Mouse (Mus musculus): Measurements from ENCODE around the gene Hhipl2.
A peak's percentile ranks its signal among the peaks of the same experiment; 100 is the strongest.
"Not testable (repeated sequence)": the region's sequence is repeated elsewhere in the genome, so short reads cannot be mapped to it uniquely, and the experiment has no call there.

Gene Hhipl2

DNA sequence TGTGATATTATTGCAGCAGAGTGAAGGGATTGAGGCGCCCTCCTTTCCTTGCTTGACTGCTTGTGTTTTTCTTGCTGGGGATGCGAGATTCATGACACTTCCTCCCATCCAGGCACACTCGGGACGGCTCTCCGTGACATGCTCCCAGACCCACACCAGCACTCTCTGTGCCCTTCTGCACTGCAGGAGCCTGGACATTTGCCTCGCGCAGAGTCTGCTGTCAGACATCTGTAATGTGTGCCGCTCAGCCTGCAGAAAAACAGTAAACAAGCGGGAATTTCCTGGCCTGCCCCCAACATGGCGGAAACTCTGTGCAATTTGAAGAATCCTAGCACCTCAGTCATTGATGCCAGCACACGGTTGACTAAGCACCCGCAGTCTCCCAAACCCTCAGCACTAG, at the start of gene Hhipl2:
TSS of gene Hhipl2 (plus strand) at position 343 of the 400 bp plus-strand sequence.
- no peak for DNase-seq

DNA sequence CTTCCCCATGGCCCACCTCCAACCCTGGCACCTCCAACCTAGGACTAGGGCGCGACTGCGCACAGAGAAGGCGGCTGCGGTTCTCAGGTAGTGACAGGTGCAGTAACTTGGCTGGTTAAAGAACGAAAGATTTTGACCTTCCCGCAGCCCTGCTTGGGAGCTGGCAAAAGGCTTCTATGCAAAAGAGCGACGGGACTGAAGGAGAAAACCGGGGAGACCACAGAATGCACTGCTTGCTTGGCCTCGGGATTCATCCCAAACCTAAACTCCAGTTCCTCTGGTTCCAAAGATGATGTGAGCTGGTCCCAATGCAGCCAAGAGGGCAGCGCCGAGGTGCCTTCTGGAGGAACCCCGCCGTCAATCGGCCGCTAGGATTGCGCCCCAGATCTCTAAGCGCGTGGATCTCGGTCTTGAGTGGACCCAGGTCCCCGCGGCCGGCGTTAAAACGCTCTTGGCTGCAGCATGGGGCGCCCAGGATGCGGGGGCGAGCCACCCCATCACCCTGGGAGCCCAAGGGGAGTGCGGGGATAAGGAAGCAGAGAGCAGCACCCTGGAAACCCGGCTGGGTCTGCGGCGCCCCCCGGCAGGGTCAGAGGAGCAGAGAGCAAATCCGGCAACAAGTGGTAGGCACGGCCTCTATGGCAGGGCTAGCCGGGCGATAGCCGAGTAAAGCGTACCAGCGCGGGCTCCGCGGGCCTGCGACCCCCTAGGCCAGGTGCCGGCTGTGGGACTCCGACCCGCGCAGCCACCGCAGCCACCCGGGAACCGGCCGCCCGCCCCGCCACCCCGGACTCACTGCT, 49.2 kb upstream of the Hhipl2 start:
- DNase-seq = peak; percentile 66

DNA sequence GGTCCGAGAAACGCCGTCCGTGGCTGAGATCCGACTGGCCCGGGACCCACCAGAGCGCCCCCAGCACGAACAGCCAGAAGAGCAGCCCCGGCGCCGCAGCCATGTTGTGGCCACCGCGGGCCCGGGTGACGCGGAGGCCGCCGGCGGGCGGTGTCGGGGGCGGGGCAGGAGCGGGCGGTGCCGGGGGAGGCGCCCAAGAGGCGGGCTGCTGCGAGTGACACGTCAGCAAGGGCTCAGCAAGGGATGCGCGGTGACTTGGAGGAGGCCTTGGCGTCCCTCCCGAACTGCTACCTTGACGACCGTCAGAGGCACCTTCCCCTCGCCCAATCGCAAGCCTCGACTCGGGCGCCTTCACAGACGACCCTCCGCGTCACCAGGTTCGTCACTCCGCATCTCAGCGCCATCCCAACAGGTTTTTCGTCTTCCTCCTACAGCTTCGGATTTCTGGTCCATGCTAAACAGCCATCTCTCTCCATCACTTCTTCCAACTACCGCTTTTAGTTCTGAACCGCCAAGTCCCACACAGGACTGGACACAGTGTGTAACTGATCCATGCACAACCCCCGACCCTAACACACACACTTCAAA, 48.5 kb upstream of the Hhipl2 start, which contains the start of gene Mia3:
TSS of gene Mia3 (minus strand) at position 127 of the 588 bp plus-strand sequence.
- DNase-seq = peak; percentile 98

DNA sequence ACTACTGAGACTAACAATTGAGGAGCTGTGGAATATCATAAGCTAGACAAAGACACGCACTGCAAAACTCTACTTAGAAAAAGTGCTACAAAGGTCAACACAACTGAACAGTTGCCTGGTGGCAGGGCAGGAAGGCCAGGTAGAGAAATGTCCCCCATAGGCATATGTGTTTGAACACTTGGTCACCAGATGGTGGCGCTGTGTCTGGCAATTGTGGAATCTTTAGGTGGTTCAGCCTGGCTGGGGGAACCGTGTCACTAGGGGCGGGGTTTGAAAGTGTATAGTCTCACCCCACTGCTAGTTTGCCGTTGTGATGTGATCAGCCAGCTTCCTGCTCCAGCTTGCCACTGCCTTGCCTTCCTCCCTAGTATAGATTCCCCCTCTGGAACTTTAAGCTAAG, 43.3 kb upstream of the Hhipl2 start:
- no peak for DNase-seq

DNA sequence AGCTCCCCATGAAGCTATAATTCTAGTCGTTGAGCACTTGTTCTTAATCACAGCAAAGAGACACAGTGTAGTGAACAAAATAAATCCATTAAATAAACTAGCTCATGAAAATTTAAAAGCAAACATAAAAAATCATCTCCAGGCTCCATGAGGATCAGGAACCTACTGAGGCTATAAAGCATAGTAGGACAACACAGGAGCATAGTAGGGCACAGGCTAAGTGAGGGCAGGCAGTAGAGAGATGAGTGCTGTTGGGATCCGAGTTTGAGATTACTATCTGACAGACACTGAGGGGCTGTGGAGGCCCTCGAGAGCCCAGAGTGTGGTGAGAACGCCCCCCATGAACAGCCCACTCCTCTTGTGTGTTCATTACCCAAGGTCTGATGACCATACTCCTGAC, 41.0 kb upstream of the Hhipl2 start:
- no peak for DNase-seq

DNA sequence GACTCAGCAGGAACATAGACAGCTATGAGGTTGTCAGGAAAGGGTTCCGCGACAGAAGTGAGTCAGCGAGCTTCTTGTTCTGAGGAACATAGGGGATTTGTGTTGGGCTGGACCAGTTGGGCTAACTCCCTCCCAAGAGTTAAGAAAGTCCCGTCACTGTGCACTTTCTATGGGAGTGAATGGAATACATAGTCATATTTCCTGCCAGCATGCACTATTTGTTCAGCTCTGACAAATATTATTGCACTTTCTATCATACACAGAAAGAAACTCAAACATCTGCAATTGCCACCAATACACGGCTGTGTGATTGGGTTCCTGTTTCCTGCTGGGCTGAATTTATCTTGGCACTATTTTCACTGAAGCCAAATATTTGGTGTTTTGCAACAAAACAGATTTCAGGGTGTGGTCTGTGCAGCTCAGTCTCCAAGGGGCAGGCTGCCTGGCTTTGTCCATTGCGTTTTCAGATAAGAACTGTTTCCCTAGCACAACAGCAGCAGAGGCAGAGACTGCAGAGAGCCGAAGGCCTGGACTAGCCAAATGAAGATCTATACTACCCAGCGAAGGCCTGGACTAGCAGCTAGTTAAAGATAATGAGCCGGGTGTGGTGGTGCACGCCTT, 39.6 kb upstream of the Hhipl2 start:
- no peak for DNase-seq

DNA sequence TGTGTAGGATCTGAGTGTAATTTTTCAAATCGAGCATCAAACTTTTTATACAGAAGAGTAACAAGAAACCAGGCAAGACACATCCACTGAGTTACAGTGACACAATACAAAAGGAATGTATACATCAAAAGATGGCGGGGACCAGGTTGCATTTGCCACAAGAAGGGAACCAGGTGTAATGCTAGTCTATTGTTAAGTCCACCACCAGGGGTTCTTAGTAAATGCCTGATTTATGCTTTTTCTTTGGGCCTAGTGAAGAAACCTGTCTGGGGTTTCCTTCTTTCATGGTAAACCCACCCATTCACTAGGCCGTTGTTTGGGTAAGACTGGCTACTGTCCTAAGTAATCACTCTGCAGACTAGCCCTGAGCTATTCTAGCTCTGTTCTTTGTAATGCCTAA, 38.6 kb upstream of the Hhipl2 start:
- DNase-seq = not testable (repeated sequence)

DNA sequence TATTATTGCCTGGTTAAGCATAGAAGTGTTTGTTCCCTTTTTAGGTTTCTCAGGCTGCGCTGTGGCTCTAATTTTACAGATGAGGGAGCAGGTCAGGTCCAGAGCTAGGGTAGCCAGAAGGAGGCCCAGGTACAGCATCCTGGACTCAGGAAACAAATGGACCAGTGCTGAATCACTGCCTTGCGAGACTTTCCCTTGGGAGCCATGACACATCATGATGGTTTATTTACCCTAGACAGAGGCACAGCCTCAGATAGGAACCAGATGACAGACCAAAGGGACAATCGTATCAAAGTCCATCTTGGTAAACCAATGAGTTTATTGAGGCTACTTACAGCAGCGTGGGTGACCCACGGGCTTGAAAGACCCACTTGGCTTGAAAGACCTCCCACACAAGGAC, 36.2 kb upstream of the Hhipl2 start:
- no peak for DNase-seq

DNA sequence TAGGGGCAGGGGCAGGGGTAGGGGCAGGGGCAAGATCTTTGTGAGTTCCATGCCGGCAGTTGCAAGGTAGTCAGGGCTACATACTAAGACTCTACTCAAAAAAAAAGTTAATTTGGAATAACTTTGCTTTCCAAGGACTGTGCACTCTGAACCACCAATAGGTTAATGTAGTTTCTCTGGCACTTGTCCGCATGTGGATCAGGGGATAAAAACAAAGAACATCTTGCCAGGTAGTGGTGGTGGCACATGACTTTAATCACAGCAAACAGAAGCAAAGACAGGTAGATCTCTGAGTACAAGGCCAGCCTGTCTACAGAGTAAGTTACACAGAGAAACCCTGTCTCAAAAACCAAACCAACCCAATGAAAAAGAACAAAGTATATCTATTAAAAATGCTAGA, 35.4 kb upstream of the Hhipl2 start:
- DNase-seq = no peak

DNA sequence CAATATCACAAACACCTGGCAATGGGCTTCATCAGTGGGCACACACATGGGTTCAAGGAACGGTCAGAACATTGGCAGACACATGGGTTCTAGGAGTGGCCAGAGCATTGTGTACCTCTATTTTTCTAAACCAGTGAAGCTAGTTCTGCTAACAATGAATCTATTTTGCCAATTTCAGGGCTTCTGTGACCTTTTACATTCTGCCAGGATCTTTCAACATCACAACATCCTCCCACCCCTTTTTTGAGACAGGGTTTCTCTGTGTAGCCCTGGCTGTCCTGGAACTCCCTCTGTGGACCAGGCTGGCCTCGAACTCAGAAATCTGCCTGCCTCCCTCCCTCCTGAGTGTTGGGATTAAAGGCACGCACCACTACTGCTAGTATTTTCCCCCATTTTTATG, 30.6 kb upstream of the Hhipl2 start:
- not testable (repeated sequence) for DNase-seq

DNA sequence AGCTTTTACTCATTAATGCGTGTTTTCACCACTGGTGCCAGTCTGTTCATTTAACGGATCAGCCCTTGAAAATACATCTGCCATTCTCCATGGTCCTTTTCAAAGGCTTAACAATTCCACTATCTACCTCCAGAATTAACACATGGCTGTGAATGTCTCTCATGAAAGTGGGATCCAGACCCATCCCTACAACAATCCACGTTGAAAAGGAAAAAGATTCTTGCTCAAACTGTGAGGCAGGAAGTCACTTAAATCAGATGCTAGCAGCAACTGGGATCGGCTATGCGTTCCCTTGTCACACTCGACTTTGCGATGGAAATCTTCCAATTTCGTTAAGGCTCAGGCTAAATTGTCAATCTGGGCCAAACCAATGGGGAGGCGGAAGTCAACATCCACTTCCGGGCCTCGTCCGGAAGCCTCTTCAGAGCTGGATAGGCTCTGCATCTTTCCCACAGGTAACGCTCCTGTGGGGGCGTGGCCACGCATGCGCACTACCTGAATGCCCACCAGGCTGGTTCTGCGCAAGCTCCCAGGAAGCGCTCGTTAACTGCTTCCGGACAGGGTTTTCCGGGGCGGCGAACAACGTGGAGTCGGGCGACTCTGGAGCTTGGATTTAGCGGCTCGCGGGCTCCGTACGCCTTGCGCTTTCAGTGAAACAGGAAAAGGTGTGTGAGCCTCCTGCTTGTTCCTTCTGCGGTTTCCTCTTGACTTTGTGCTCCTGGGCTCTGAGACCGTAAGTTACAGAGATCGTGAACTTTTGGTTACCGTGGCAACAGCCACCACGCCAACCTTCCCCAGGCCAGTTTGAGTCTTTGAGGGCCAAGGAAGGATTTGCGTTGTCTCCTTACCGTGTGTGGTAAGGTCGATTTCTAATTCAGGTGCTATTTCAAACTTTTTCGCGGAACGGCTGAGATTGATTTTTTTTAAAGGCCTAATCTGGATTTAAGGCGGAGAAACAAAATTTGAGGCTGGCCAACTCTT, 29.3 kb upstream of the Hhipl2 start, which contains the start of gene Taf1a:
TSS of gene Taf1a (plus strand) at position 556 of the 981 bp plus-strand sequence.
- DNase-seq = peak; percentile 92

DNA sequence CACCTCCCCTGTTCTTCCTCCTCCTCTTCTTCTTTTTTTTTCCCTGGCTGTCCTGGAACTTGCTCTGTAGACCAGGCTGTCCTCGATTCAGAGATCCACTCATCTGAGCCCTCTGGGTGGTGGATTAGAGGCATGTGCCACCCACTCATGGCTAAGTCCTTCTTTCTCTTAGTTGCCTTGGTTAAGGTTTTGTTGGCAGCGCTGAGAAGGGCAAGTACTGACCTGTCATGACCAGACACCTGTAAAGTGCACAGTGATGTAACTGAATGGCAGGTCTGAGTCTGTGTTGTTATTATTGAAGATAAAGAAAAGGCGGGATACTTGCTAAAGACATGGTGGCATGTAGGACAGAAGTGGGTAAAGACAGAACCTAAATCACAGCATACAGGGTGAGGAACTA, 14.6 kb upstream of the Hhipl2 start:
- no peak for DNase-seq

DNA sequence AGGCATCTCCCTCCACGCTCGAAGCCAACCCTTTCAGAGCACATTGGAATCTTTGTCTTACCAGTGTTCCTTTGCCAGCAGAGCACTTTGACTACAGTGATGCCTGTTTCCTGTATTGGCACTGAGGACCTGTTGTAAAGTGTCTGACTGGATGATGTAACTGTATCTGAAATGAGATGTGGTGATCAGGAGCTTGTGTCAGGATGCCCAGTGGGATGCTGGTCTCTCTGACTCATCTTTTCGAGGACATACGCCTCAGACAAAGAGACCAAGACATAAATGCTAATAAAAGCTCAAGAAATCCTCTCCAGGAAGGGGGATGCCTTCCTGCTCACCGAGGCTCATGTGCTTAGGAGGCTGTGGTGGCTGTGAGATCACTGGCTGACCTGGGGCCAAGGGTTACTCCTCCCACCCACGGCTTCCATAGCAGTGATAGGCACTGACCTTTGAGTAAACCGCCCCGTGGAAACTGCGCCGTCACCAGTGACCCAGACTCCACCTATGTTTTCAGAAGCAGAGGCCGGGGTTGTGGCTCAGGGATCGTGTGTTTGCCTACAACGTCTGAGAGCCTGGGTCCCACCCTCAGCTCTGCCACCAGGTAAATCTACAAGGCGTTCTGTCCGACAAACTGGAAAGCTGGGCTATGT, 3.8 kb upstream of the Hhipl2 start:
- DNase-seq = no peak

DNA sequence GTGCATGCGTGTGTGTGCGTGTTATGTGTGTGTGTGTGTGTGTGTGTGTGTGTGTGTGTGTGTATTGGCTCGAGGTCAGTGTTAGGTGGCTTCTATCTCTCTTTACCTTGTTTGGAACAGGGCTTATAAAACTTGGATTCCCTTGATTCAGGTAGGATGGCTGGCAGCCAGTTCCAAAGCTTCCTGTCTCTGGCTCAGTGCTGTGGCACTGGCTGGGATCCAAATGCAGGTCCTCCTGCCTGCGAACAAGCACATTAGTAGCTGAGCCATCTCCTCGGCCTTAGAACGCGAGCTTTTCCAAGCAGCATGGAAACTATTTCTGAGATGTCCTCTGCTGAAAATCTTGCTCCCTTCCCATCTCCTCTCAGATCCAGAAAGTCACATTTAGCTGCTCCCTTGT, 1.7 kb downstream of the Hhipl2 start:
- DNase-seq = no peak

DNA sequence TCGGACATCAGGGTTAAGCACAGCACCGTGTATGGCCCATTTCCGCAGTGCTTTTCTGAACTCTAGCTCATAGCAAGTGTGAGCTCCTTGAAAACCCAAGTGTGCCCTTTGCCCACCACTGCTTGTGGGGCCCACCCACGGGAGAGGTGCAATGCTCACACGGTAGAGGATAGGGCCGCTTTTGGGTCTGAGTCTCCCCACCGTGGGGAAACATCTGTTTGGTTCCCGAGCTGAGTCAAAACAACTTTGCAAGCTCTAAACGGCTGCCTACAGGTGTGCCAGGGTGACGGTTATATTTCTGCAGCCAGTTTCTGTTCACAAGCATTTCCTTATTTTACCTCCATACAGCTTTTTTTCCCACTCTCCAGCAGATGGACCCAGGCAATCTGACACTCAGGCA, 2.3 kb downstream of the Hhipl2 start:
- no peak for DNase-seq

DNA sequence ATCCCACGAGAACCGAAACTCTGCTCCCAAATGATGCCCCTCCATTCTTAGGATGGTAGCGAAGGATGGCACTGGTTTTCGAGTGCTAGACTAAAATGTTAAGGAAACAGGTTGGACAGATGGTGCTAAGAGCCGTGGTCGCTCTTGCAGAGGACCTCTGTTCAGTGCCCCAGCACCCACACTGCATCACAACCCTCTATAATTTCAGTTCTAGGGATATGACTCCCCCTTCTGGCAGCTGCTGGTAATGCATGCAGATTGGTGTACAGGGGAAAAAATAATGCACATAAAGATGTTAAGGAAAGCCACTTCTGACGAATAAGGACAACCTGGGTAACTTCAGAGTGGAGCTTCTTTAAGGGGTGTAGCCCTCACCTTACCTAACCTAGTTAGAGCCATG, 6.1 kb downstream of the Hhipl2 start:
- no peak for DNase-seq

DNA sequence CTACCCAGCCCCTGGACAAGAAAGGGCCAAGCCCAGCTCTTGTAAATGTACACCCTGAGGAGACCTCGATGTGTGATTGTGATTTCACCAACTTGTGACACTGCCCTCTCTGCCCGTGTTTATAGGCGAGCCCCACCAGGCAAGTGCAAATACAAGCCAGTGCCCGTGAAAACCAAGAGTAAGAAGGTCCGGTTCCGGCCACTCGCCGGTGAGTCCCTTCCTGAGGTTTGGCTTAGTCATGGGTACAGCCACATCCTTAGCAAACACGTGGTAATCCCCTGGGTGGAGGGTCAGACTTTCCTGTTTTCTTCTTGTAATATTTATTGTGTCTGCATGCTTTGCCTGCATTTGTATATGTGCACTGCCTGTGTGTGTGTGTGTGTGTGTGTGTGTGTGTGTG, 16.9 kb downstream of the Hhipl2 start:
- no peak for DNase-seq

DNA sequence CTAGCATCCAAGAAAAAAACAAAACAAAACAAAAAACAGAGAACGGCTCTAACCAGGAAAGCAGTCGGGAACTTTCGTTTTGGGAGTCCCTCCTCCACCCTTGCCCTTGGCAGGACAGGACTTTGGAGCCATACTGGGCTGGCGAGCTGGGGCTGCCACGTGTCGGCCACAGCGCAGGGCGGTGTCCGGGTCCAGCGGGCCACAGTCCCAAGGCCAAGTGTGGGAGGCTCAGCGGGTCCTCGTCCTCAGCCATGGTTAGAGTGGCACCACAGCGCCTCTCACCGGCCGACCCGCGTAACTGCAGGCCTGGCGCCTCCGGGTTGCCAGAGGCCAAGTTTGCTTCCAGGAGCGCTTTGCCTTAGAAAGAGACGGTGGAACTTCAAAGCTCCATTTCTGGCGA, 21.0 kb downstream of the Hhipl2 start:
- DNase-seq = peak; percentile 74

DNA sequence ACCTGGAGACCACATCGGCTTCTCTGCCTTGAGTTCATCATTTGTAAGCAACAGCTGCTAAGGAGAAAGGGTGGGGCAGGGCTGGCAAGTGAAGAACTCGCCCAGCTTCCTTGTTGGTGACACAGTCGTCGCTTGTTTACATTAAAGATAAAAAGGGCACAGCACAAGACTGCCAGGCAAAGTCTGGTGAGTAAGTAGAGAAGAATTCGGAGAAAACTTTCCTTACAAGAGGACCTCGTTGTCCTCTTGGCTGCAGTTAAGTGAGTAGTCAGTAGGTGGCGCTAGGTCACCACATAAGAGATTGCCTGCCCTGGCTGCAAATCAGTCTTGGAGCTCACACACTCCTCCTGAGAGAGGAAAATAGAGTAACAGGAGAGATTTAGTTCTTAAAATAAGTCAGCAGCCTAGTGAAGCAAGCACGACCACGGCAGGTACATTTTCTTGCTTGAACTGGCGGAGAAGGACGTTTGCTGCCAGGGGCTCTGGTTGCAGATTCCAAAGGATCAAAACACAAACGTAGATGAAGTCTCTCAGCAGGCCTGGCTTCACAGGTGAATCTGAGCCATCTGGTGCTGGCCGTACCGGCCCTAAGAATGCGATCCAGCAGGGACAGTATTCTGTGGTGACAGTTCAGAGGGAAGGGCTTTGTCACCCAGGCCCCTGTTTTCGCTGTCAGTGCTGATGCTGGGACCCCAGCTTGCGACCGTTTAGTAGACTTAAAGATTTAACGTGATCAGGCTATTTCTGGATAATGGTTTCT, 24.2 kb downstream of the Hhipl2 start:
- peak; percentile 85 for DNase-seq

DNA sequence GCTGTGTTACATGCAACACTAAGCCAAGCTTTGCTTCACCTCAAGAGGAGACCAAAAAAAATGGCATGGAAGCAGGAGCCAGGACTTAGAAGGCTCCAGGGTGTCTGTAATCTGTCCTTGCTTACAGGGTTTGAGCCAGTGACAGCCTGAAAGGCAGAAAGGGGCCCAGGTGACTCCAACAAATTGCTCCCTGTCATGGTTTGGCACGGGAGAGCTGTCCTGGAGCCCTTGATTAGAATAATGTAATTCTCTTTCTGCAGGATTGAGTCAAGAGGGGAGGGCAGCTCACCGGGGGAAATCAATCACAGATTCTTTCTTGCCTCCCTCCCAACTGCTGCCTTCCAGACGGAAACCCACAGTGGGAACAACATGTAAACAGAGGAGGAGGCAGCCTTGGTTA, 35.1 kb downstream of the Hhipl2 start:
- DNase-seq = no peak

Measured in cerebellum, adult 9-10 months (tissue).